Mouse (Mus musculus) C2C12 (cell line): ENCODE results near the gene Nek9.

ENCODE experiments used
- CEBPB ChIP-seq: IDR thresholded peaks from one replicate; pipeline ENCODE4 v1.6.1; 2011; ENCODE audit warnings: low read depth, mild to moderate bottlenecking, control low read depth, moderate library complexity
- CTCF ChIP-seq: IDR thresholded peaks from one replicate; pipeline ENCODE4 v1.5.1; 2011; ENCODE audit not compliant: control insufficient read depth, insufficient read depth, insufficient read length
- FOSL1 ChIP-seq: IDR thresholded peaks from one replicate; pipeline ENCODE4 v1.8.0; 2011; ENCODE audit warnings: mild to moderate bottlenecking, low read length; ENCODE audit not compliant: poor library complexity, insufficient read depth, severe bottlenecking
- MAX ChIP-seq: IDR thresholded peaks from one replicate; pipeline ENCODE4 v1.6.1; 2011; ENCODE audit warnings: mild to moderate bottlenecking, control low read depth
- MYOD1 ChIP-seq: IDR thresholded peaks from one replicate; pipeline ENCODE4 v1.6.1; 2011; ENCODE audit warnings: low read depth; ENCODE audit not compliant: control insufficient read depth, insufficient read length
- MYOG ChIP-seq: IDR thresholded peaks from one replicate; pipeline ENCODE4 v1.6.1; 2011; ENCODE audit not compliant: control insufficient read depth, insufficient read length; ENCODE audit errors: extremely low read depth
- USF1 ChIP-seq: IDR thresholded peaks from one replicate; pipeline ENCODE4 v1.6.1; 2011; ENCODE audit warnings: low read depth, mild to moderate bottlenecking, control low read depth, moderate library complexity

DNA sequence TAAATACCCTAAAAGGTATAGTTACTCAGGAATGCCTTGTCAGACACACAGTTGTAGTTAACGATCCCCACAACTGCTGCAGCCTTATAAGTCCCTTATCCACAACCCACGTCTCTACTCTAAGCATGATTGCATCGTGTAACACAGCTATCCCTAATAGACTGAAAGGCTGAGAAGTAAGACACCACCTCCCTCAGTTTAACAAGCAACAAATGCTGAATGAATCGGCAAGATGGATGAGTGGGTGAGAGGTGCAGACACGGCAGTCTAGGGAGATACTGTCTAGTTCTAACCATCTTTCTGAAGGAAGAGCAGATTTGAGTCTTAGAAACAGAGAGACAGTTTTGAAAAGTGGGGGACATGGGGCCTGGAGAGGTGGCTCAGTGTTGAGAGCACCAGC is 76.0 kb downstream of the Nek9 start:
- no peak for TF ChIP-seq USF1
- TF ChIP-seq CTCF = no peak
- TF ChIP-seq MAX = no peak
- no peak for TF ChIP-seq MYOD1
- TF ChIP-seq MYOG = no peak
- no peak for TF ChIP-seq FOSL1
- no peak for TF ChIP-seq CEBPB
